Mouse (Mus musculus): ENCODE measurements around the gene Necab2.

The Necab2 gene

DNA sequence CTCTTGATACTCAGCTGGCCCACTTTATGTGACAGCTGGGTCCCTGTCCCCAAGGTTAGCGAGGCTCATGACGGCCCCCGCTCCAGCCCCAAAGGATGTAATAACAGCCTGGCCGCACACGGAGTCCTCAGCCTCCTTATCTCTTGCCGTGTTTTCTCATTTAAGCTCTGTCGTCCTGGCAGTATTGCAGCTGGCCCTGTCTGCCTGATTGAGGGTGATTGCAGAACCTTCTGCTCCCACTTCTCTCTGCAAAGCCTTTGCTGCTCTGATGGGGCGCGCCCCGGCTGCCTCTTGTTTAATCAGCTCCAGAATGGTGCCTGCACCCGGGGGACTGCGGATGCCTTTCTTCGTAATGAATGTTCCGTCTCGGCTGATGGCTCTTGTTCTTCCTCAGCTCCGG is 13.2 kb downstream of the Necab2 start:
- DNase-seq = no peak

DNA sequence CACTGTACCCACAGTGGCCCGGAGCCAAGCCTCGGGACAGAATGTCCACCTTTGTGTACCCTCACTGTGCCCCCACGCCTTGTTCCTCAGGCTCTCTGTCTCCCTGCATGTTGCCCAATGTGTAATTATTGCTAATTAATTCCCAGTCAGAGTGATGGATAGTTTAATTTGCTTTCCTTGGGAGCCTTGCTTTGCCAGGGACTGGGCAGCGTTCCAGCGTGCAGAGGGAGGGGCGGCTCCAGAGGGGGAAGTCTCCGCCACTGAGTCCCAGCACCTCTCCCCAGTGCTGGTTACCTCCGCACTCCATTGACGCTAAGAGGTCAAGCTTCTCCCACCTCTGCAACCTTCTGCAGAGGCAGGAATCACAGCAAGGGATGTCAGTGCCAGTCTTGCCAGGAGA is 14.8 kb downstream of the Necab2 start:
- no peak for DNase-seq

DNA sequence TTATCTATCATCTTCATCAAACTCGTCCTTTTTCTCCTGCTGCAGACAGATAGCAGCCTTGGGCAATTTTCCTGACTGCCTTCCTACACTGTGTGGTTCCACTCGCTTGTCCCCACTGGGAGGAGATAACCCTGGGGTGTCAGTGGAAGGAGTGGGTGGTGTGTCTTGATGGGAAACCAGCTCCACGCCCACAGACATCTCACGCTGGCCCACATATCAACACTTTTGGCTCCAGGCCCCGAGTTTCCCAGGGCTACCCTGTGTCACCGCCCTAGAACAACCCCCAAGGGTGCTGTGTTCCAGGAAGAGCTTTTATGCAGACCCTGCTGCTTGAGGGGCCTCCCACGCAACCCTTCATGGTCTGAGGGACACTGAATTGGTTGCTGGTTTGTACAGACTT is 17.2 kb downstream of the Necab2 start:
- DNase-seq = no peak

DNA sequence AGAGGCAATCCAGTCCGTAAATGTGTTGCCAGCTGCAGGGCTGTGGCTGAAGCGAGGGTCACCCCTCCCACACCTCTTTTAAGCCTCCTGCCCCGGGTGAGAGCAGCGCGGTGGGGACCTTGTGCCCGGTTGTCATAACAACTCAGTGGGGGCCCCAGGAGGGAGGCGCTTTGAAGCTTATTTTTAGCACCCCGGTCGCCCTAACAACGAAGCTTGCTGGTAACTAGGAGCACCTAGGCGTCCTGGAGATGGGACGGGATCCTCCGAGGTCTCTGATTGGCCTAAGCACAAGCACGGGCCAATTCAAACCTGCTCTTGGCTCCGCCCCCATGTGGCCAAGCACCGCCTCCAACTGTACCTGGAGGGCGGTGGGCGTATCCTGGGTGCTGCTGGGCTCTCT is 19.6 kb downstream of the Necab2 start:
- DNase-seq = peak; percentile 38

DNA sequence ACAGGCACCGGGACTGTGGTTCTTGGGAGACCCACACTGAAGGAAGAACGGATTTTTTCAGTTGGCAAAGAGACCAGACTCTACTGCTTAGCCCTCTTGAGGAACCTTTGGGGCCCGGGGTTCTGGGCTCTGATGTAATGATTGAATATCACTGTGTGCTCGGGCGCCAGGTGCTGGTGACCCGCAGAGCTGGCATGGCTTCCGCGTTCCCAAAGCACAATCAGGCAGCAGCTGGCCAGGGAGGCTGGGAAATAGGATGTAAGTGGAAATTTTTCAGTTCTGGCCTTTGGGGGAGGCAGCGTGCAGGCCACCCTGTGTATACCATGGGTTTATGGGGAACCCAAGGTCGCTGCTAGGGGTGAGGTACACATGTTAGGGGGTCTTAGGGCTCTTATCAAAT is 20.3 kb downstream of the Necab2 start:
- DNase-seq = no peak

DNA sequence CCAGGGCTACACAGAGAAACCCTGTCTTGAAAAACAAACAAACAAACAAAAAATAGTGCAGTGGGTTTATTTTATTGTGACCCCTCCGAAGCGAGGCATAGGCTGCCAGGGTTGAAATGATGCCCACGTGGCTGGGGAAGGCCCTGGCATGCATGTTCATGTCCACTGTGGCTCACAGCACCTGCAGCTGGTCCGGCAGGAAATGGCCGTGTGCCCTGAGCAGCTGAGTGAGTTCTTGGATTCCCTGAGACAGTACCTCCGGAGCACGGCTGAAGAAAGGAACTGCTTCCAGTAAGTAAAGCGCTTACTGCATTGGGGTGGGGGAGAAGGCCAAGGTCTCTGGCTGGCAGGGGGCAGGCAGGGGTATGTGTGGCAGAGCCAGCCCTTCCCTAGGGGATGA is 21.6 kb downstream of the Necab2 start:
- no peak for DNase-seq

DNA sequence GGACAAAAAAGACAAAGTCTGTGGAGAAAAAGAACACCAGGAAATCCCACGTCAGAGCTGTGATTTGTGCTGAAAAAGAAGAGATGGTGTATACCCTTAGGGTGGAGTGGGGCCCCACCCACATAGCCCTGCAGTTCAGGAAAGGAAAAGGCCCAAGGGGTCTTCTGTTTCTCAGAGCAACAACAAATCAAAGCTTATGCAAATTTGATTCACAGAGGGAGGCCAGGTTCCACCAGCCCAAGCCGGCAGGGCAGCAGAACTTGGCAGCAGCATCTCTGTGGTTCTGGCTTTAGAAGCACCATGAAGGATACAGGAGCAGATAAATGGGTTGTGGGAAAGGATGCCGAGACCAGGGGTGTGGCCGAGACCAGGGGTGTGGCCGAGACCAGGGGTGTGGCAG is 32.2 kb downstream of the Necab2 start:
- no peak for DNase-seq

DNA sequence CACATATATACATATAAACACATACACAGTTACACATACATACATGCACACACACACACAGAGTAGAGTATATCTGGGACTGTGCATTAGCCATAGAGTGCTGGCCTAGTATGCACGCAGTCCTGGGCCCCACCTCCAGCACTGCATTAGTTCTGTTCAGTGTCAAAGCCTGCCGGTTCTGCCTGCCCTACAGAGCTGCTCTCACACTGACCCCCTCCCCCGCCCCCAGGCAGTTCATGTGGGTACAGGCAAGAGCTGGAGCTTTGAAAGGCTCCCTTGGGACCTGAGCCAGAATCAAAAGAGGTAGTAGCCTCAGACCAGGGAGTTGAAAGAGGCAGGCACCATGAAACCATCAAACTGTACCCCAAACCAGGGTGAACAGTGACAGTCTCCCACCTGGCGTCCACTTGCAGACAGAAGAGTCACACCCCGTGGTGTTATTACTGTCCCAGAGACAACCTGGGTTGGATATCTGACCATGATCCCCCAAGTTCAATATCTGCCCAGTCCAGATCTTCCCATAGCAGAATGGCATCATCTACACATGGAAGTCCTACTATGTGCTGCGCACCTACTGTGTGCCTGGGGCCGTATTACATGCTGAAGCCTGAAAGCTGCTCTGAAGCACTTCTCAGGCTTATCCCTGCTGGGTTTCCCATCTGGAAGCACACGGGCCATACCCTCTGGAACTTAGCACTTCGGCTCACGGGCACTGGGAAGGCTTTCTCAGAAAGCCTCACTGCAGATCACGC is 37.8 kb downstream of the Necab2 start:
- DNase-seq = no peak

DNA sequence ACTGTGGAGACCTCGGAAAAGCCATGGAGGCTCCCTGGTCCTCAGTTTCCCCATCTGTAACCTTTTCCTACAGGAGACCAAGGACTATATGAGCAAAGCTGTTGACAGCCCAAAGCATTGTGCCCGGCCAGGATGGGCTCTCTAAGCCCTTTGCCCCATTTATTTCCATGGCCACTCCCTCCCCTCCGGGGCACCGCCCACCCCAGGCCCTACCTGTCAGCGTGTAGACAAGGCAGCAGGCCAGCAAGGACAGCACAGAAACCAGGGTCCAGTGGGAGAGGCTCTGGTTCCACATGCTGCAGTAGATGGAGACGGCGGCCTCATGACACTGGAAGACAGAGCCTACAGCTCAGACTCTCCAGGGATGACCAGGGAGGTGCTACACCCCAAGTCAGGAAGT is 40.6 kb downstream of the Necab2 start:
- no peak for DNase-seq

DNA sequence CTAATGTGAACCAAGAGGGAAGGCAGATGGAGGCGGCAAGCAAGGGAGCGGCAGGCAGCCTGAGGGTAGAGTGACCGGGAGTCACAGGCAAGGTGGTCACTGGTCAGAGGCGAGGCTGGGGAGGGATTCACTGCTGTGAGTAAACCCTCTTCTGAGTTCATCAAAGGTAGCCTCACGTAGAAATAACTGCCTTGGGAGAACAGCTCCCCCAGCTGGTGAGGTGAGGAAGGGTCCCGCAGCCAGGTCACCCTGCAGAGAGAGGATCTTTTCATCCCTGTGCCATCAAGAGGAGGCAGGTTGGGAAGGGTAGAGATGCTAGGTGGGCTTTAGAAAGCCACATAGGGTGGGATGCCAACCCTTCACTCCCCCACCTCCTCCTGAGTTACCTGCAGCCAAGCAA is 50.3 kb downstream of the Necab2 start:
- peak; percentile 52 for DNase-seq

DNA sequence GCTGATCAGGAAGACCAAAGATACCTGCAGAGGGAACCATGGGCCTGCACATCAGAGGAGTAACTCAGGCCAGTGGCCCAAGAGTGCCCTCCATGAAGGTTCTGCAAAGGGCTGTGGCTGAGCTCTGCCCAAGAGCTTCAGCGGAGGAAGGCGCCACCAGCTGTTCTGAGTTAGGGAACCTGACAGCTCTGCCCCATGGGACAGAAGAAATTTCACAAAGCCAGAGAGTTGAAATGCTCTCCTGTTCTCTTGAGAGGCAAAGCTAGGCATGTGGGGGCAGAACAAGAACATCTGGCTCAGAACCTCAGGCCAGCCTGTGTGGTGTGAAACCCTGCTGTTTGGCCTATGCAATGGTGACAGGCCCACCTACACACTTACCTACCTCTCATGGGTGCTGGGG is 53.3 kb downstream of the Necab2 start:
- DNase-seq = no peak

DNA sequence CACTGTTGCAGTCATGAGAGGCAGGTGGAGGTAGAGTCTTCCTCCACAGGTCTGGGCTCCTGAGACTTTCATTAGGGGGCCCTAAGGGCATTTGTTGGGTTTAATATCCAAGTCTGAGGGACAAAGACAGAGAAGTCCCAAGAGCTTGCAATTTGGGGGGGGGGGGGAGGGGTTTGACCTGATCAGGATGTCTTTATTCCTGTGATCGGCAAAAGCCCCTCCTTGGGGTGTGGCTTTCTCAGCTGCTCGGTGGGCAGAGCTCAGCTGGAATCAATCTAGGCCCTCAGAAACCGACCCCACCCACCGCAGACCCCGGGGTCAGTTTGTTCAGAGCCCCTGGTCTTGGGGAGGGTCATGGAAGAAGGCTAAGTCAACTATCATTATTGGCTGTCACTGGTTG is 55.1 kb downstream of the Necab2 start, which contains the start of gene Slc38a8:
Gene Slc38a8, minus strand, starts transcription at position 101 of the 400 bp plus-strand sequence.
- DNase-seq = no peak

DNA sequence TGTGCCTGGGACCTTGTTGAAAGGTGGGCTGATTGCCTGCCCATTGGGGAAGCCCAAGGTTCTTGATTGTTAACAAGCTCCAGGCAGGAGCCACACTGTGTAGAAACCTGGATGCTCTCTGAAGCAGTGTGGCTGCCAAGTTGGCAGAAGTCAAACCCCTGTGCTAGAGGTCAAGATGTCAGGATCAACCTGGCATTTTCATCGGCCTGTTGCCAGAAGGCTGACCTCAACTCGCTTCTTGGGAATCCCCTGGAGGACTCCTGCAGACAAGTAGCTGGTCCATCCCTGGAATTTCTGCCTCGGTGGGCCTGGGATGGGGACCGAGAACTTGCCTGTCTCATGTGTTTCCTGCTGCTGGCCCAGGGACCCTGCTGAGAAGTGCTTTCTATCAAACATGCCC is 55.6 kb downstream of the Necab2 start:
- no peak for DNase-seq

DNA sequence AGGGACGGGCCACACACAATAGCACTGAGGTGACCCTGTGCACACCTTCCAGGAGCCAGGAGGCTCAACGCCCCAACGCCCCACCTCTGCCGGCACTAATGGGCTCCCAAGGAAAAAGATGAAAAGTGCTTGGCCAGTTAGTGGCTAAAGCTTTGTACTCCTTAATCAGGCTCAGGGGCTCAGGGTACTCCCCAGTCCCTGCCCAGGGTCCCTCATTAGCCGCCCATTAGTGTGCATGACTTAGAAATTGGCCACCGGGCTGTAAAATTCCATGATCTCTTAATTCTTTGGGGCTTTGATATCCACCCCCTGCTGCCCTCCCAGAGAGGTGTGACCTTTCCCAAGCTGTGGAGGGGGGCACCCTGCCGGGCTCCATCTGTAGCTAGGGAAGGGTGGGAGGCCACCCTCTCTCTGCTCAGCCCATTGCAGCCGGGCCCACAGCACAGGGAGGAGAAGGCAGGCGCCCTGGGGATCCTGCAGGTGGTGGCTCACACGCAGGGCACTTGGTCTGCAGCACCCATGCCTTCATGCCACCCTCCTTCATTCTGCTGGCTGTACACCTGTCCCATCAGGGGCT is 56.8 kb downstream of the Necab2 start:
- no peak for DNase-seq

DNA sequence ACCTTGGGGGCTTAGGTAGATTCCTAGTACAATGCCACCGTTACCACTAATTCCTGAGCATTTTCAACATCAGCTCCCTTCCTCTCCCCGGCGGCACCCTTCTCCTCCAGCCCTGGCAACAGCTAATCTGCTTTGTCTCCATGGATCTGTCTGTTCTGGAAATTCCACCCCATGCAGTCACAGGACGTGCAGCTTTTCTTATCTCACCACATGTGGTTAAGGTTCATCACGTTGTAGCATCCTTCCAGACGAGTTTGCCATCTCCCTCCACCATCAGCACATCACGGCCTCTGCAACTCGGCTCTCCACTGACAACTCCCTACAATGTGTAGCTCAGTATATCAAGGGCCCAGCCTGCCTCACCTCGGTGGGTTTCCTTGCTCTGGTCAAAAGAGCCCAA is 59.0 kb downstream of the Necab2 start:
- DNase-seq = no peak

DNA sequence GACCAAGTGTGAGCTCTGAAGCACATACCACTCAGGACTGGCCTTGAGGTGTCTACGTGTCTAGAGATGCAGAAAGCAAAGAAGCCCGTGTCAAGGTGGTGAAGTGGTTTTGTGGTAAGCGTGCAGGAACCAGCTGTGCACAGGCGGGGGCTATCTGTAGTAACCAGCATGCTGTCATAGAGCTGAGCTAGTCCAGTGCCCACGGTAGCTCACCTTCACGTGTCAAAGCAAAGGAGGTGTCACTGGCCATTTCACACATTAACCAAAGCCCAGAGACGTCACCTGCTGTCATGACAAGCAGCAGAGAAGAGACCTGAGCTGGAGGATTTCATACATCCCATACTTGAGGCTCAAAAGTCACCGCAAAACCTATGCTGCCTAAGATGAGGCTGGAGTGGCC is 59.6 kb downstream of the Necab2 start:
- DNase-seq = no peak

DNA sequence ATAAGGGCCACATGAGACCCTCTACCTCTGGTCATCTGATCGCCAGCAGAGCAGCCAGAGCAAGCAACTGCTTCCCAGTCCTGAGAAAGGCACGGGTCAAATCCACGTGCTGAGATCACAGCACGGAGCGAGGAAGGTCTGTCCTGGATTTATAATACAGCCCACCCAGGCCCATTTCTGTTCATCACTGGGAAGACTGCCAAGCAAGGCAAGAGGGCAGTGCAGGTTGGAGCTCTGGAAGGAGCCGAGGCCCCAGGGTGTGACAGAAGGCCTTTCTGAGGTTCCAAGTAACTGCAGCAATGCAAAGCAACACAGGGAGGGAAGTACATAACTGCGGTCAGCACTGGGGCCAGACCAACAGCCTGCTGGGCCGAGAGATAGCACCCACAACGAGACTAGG is 64.0 kb downstream of the Necab2 start:
- DNase-seq = no peak

DNA sequence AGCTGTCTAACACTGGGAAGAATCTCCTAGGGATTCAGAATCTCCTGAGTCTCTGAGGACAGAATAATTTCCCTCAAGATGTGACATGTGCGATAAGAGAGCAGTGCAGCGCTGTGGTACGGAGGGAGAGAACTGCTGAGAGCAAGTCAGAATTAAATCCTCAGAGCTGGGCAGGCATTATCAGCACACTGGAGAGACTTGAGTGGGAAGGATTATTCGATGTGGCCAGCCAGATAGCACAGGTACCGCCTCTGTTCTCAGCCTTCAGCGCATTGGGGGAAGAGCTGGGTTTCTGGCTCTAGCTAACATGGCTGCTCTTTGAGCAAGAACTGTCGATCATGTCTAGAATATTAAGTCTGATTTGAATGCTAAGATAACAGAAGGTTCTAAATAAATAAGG is 65.2 kb downstream of the Necab2 start:
- no peak for DNase-seq

DNA sequence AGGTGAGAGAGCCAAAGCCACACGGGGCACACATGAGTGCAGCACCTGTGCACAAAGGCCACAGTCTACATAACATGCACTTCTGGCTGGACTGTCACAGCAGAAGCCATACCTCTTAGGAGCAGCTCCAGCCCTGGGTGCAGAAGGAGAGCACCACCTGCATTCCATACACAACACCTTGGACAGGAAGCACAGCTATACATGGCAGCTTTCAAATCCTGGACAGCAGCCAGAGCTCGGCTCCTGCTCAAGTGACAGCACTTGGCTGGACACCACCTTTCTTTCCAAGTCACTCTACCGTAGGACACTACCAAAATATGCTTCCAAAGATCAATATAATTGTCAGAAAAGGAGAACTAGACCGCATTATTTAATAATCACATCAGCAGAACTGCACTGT is 66.9 kb downstream of the Necab2 start:
- DNase-seq = no peak

DNA sequence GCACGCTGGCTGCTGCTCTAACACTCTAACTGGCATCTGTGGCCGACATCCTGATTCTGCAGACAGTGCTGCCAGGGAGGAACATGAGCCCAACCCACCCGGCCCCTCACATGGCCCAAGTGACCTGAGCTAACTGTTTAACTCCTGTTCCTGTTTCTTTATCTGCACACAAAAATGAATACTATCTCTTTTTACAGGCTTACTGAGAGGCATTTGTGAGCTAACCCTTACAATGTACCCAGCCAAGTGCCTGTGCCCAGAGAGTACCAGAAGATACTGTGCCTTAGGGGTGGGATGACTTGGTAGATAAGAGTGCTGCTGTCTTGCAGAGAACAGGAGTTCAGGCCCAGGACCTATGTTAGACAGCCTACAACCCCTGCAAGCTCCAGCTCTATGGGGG is 68.4 kb downstream of the Necab2 start:
- no peak for DNase-seq

DNA sequence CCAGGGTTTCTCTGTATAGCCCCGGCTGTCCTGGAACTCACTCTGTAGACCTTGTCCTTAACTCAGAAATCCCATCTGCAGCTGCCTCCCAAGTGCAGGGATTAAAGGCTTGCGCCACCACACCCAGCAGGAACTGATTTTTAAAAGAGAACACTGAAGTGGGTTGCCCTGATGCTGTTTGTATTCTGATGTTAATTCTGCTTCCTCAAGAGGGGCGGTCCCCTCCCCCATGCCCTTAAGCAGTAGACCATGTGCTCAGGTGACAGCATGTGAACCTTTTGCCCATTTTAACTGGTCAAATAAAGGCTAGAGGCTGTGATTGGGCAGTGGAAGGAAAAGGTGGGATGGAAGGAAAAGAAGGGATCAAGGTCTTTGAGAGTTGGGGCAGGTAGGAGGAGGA is 69.2 kb downstream of the Necab2 start:
- no peak for DNase-seq

DNA sequence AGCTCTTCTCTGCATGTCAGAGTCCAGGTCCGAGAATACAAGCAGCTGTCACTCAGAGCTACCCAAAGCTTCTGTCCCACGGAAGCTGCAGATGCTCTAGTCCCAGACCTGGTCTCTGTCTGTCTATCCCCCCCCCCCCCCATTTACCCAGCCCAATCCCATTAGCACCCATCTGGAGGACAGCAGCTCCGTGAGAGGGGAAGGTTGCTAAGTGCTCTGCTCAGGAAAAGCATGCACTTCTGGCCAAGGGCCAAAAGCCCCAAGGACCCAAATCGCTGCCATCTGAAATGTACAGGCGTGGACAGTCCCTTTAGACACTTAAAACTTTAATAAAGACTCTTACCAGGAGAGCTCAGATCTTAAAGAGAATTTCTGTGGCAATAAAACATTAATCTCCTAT is 70.2 kb downstream of the Necab2 start:
- no peak for DNase-seq

DNA sequence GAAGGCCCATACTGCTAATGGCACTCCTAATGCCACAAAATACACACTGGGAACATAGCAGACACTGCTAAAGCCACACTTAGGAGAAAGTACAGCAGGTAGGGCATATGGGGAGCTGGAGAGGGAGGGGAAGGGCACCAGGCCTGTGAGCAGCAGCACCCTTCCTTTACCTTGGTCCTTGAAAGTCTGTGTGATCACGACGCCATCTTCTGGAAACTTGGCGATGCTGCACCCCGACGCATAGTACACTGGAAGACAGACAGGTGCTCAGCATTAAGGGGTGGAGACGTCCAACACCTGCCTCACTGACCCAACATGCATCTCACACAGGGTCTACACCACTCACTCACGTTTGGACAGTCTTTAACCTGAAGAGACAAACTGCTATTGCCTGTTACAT is 73.6 kb downstream of the Necab2 start:
- no peak for DNase-seq
